Comparison of ENCODE assay signal across 10 mouse cellular contexts in the genomic region with DNA sequence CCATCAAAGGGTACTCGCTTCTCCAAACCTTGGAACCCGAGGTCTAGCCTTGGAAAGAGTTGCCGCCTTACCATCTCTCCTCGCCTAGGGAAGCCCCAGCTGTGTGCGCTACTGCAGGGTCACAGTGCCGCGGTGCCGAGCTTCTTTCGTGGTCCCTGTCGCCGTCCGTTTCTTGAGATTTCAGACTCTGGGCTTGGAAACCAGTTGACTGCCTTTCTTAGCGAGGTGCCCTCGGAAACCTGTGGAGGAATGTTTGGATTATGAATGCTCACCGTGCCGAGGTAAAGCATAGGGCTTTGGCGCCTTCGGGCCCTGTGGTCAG. TPM values are rescaled to one million over a fixed set of nuclear protein-coding genes. Genes with fewer than 3 reads are reported as not detected.
A peak's percentile ranks its signal among the peaks of the same experiment; 100 is the strongest.
DNase-seq lines count a peak whose midpoint lies in the region; ATAC-seq and TF ChIP-seq lines count a peak whose summit lies in the region.
"Had no signal": no experiment of that assay in that cellular context is flagged by ENCODE, and none has a peak within 500 bp of the region (broad histone marks: within the 10 kb centered on the region; RNA-seq: fewer than 3 reads in every experiment).

No protein-coding gene starts in this region.

- TF ChIP-seq CTCF in bone marrow, adult 2 months (IDR thresholded peaks at IDR 0.05; ENCODE audit: control insufficient read depth, insufficient read depth, low read length), result no peak

- no peak for TF ChIP-seq POLR2A in bone marrow, adult 2 months (IDR thresholded peaks at IDR 0.05; ENCODE audit: borderline replicate concordance, control insufficient read depth, low read depth, low read length)

- peaks cover 12% of the 10 kb centered on the region for H3K27me3 ChIP-seq in heart, embryonic 14.5 days (ENCODE audit: control insufficient read depth, insufficient read depth, low read length)
- H3K27me3 ChIP-seq in hindbrain, embryonic 13.5 days, result peaks cover 43% of the 10 kb centered on the region
- peaks cover 22% of the 10 kb centered on the region for H3K27me3 ChIP-seq in midbrain, embryonic 11.5 days (ENCODE audit: control insufficient read depth, insufficient read depth, low read length)

- ATAC-seq in heart, embryonic 14.5 days (ENCODE audit: insufficient number of reproducible peaks, insufficient read depth, low FRiP score, low read depth), result no peak
- ATAC-seq in hindbrain, embryonic 13.5 days (ENCODE audit: low FRiP score), result no peak
- peak; percentile 43; the same call in 1 of the 2 replicates for ATAC-seq in midbrain, embryonic 11.5 days (ENCODE audit: low FRiP score)

- 1% methylated on average over 18 of the region's 18 CpGs for WGBS in heart, embryonic 14.5 days
- WGBS in bone marrow, adult 2 months, result 4% methylated on average over 18 of the region's 18 CpGs
- WGBS in hindbrain, embryonic 13.5 days, result 2% methylated on average over 18 of the region's 18 CpGs
- WGBS in midbrain, embryonic 11.5 days, result 2% methylated on average over 18 of the region's 18 CpGs

- peak overlapping the region; percentile 68 for H3K4me2 ChIP-seq in heart, embryonic 14.5 days (ENCODE audit: low read length)
- H3K4me2 ChIP-seq in hindbrain, embryonic 13.5 days, result peak overlapping the region; percentile 87
- H3K4me2 ChIP-seq in midbrain, embryonic 11.5 days, result peak overlapping the region; percentile 90

- peaks cover 7 to 9% of the 10 kb centered on the region in 2 experiments for H3K4me1 ChIP-seq in heart, embryonic 14.5 days (ENCODE audit: control insufficient read depth in 2 of 2, insufficient read depth in 2 of 2, low read length in 2 of 2)
- H3K4me1 ChIP-seq in bone marrow, adult 2 months (ENCODE audit: control insufficient read depth, insufficient read depth, low read length), result peaks cover 2% of the 10 kb centered on the region
- peaks cover 17% of the 10 kb centered on the region for H3K4me1 ChIP-seq in hindbrain, embryonic 13.5 days (replicated peaks)
- H3K4me1 ChIP-seq in midbrain, embryonic 11.5 days (ENCODE audit: control insufficient read depth, insufficient read depth, low read length), result peaks cover 6% of the 10 kb centered on the region; the same call in 1 of the 2 replicates

- H3K4me3 ChIP-seq in heart, embryonic 14.5 days (ENCODE audit: control insufficient read depth in 1 of 2, insufficient read depth in 1 of 2, low read depth in 1 of 2, low read length in 2 of 2), result peak overlapping the region; percentile 63 to 74
- peak overlapping the region; percentile 75 for H3K4me3 ChIP-seq in bone marrow, adult 2 months (replicated peaks; ENCODE audit: control insufficient read depth, low read depth, low read length)
- peak overlapping the region; percentile 78 for H3K4me3 ChIP-seq in hindbrain, embryonic 13.5 days
- H3K4me3 ChIP-seq in midbrain, embryonic 11.5 days (ENCODE audit: low read depth, low read length), result peak overlapping the region; percentile 78

- no peaks in the 10 kb centered on the region for H3K9me3 ChIP-seq in heart, embryonic 14.5 days (ENCODE audit: control insufficient read depth, low read length)
- no peaks in the 10 kb centered on the region for H3K9me3 ChIP-seq in hindbrain, embryonic 13.5 days
- H3K9me3 ChIP-seq in midbrain, embryonic 11.5 days (ENCODE audit: control insufficient read depth, low read length), result no peaks in the 10 kb centered on the region

- intact Hi-C loops in heart, postnatal 10 days (cut with DNase I), result no loop called here

- peak overlapping the region; percentile 82 for H3K9ac ChIP-seq in heart, embryonic 14.5 days (ENCODE audit: low read length)
- peak overlapping the region; percentile 82; the same call in 1 of the 2 replicates for H3K9ac ChIP-seq in hindbrain, embryonic 13.5 days
- H3K9ac ChIP-seq in midbrain, embryonic 11.5 days (ENCODE audit: low read length), result peak overlapping the region; percentile 14; the same call in 1 of the 2 replicates

- DNase-seq in heart, postnatal 10 days, result no peak
- DNase-seq in midbrain, embryonic 11.5 days (ENCODE audit: low spot score, missing footprints), result peak; percentile 90
- DNase-seq in thymus, postnatal 36 days, result no peak
- no peak for DNase-seq in right cerebral cortex, adult 18-20 months
- DNase-seq in cerebellum, postnatal 10 days, result no peak

- no peaks in the 10 kb centered on the region for H3K36me3 ChIP-seq in heart, embryonic 14.5 days (ENCODE audit: control insufficient read depth, insufficient read depth, low read length)
- no peaks in the 10 kb centered on the region for H3K36me3 ChIP-seq in hindbrain, embryonic 13.5 days
- no peaks in the 10 kb centered on the region for H3K36me3 ChIP-seq in midbrain, embryonic 11.5 days (ENCODE audit: control insufficient read depth, insufficient read depth, low read length)

- H3K27ac ChIP-seq in heart, embryonic 14.5 days (replicated peaks in 1 of 2; ENCODE audit: control insufficient read depth in 1 of 2, insufficient read depth in 1 of 2, low read depth in 2 of 2, low read length in 2 of 2), result peak overlapping the region in 1 of 2 experiments; percentile 41; a peak in 1 of 4 replicates
- H3K27ac ChIP-seq in bone marrow, adult 2 months (ENCODE audit: control insufficient read depth, insufficient read depth, low read depth, low read length, poor library complexity), result peak overlapping the region; percentile 63
- H3K27ac ChIP-seq in hindbrain, embryonic 13.5 days, result no peak overlapping the region
- no peak overlapping the region for H3K27ac ChIP-seq in midbrain, embryonic 11.5 days (ENCODE audit: low read depth, low read length)

RNA-seq across cellular contexts. Expression of a gene that starts 0.6 kb away (rescaled TPM):
- polyA plus RNA-seq in heart, embryonic 14.5 days (2014; fragmentation: Nextera tagmentation; extraction: Ambion mirVana), result 19.6 and 21.3 TPM in 2 replicates
- total RNA-seq in heart, postnatal 10 days (2021), result 1 to 10 TPM; 2.5 to 2.6 TPM
- 6.8 and 20.6 TPM in 2 replicates for polyA plus RNA-seq in bone marrow, adult 2 months (2011; ENCODE audit: insufficient read depth, insufficient read length, low replicate concordance, missing spikeins)
- 11.4 and 13.3 TPM in 2 replicates for polyA plus RNA-seq in hindbrain, embryonic 13.5 days (2015; fragmentation: Nextera tagmentation; extraction: Ambion mirVana)
- polyA plus RNA-seq in midbrain, embryonic 11.5 days (2014; fragmentation: Nextera tagmentation; extraction: Ambion mirVana), result 20.9 and 22.0 TPM in 2 replicates

RNA-seq across cellular contexts. Expression of a gene that starts 42.0 kb away (rescaled TPM):
- polyA plus RNA-seq in heart, embryonic 14.5 days (2014; fragmentation: Nextera tagmentation; extraction: Ambion mirVana), result 355 and 361 TPM in 2 replicates
- 100 to 1,000 TPM; 310 to 323 TPM for total RNA-seq in heart, postnatal 10 days (2021)
- polyA plus RNA-seq in bone marrow, adult 2 months (2011; ENCODE audit: insufficient read depth, insufficient read length, low replicate concordance, missing spikeins), result 61.3 and 127 TPM in 2 replicates
- 272 and 273 TPM in 2 replicates for polyA plus RNA-seq in hindbrain, embryonic 13.5 days (2015; fragmentation: Nextera tagmentation; extraction: Ambion mirVana)
- 274 and 282 TPM in 2 replicates for polyA plus RNA-seq in midbrain, embryonic 11.5 days (2014; fragmentation: Nextera tagmentation; extraction: Ambion mirVana)

RNA-seq across cellular contexts. Expression of a gene that starts 53.0 kb away (rescaled TPM):
- polyA plus RNA-seq in heart, embryonic 14.5 days (2014; fragmentation: Nextera tagmentation; extraction: Ambion mirVana), result 225 and 239 TPM in 2 replicates
- 100 to 1,000 TPM; 418 to 470 TPM for total RNA-seq in heart, postnatal 10 days (2021)
- 0.99 TPM in 1 of 2 replicates, not detected in the other for polyA plus RNA-seq in bone marrow, adult 2 months (2011; ENCODE audit: insufficient read depth, insufficient read length, low replicate concordance, missing spikeins)
- 0.81 and 1.3 TPM in 2 replicates for polyA plus RNA-seq in hindbrain, embryonic 13.5 days (2015; fragmentation: Nextera tagmentation; extraction: Ambion mirVana)
- polyA plus RNA-seq in midbrain, embryonic 11.5 days (2014; fragmentation: Nextera tagmentation; extraction: Ambion mirVana), result not detected in 2 replicates
- total RNA-seq: common myeloid progenitor, adult 5-6 weeks; monocyte, adult 5-6 weeks had no signal

Comparison
In these comparisons a context has a peak if more than half of its experiments do, and no peak if none do; other contexts are left out.
1. H3K9ac ChIP-seq: peak in every context shown above with its lines; median percentile 82 in heart, embryonic 14.5 days; 82 in hindbrain, embryonic 13.5 days; 14 in midbrain, embryonic 11.5 days.
2. RNA of a gene that starts 53.0 kb away (polyA plus RNA-seq): 225 to 239 TPM in heart, embryonic 14.5 days; 0.81 to 1.3 TPM in hindbrain, embryonic 13.5 days, 0.99 TPM in bone marrow, adult 2 months and not detected in midbrain, embryonic 11.5 days; every median in the first group is over 10 times any median in the second.
3. Peak in every context shown above with its lines, with median percentiles within 50 percentile points of each other: H3K4me2 ChIP-seq and H3K4me3 ChIP-seq.